Mouse (Mus musculus) thymus, postnatal 14 days (tissue): ENCODE data around the gene Vmn1r74.
"Not testable (repeated sequence)": the region's sequence is repeated elsewhere in the genome, so short reads cannot be mapped to it uniquely, and the experiment has no call there.

Experiments used
- DNase-seq: peaks from one replicate; pipeline ENCODE4 v3.0.0; 2021

Vmn1r74 gene

GRCm38 (mm10) chr7:11833680-11834079 lies at the start of gene Vmn1r74:
TSS of gene Vmn1r74 (plus strand) at chr7:11833980.
- DNase-seq = no peak

GRCm38 (mm10) chr7:11813751-11814150 lies 20.0 kb upstream of the Vmn1r74 start:
- DNase-seq = no peak

GRCm38 (mm10) chr7:11822166-11822565 lies 11.6 kb upstream of the Vmn1r74 start:
- DNase-seq = no peak

GRCm38 (mm10) chr7:11823246-11823645 lies 10.5 kb upstream of the Vmn1r74 start:
- DNase-seq = not testable (repeated sequence)

GRCm38 (mm10) chr7:11874330-11874729 lies 40.5 kb downstream of the Vmn1r74 start, which contains the start of gene Vmn1r75:
TSS of gene Vmn1r75 (plus strand) at chr7:11874630.
- DNase-seq = no peak
